Mouse (Mus musculus) liver, embryonic 14.5 days (tissue): ENCODE measurements at regions not wholly inside any gene's neighbourhood (a gene's known extent, or its start where the extent isn't known, plus 50 kb on each side); places are given as distances from the start of the nearest gene placed in this dataset.

Experiments used
- ATAC-seq: fragments of 200-750 bp; cut with Nextera tagmentation; 2 replicates; pipeline ENCODE4 v1.8.0; 2017; ENCODE audit warnings: moderate number of reproducible peaks, mild to moderate bottlenecking, moderate library complexity; ENCODE audit not compliant: insufficient read depth
- DNase-seq, 3 experiments: peaks; one replicate each; pipeline ENCODE4 v3.0.0-alpha.2; 2012 to 2013; ENCODE audit warnings: low read depth in 3 of 3, low spot score in 3 of 3
- H3K27ac ChIP-seq: fragments of 300-500 bp; sonication (generic); 2 replicates; pipeline ENCODE4 v1.5.1; 2014; ENCODE audit warnings: moderate library complexity, mild to moderate bottlenecking, control low read depth, inconsistent platforms
- H3K27me3 ChIP-seq: fragments of 300-500 bp; sonication (generic); 2 replicates; pipeline ENCODE4 v1.6.1; 2014; ENCODE audit warnings: mild to moderate bottlenecking, low read length, moderate library complexity; ENCODE audit not compliant: control insufficient read depth, insufficient read depth
- H3K36me3 ChIP-seq: fragments of 300-500 bp; sonication (generic); replicated peaks from 2 replicates; pipeline ENCODE4 v1.6.1; 2014; ENCODE audit warnings: low read depth; ENCODE audit not compliant: control insufficient read depth, insufficient read depth
- H3K4me1 ChIP-seq, 2 experiments: fragments of 200-500 bp in 1 of 2; fragments of 300-500 bp in 1 of 2; sonication (generic) in 1 of 2; replicated peaks; 2 replicates each; pipeline ENCODE4 v1.6.1; 2012 to 2014; ENCODE audit warnings: antibody characterized with exemption in 1 of 2, inconsistent platforms in 1 of 2, low read length in 1 of 2; ENCODE audit not compliant: control insufficient read depth in 2 of 2, insufficient read depth in 2 of 2
- H3K4me2 ChIP-seq: fragments of 300-500 bp; sonication (generic); 2 replicates; pipeline ENCODE4 v1.6.1; 2014; ENCODE audit warnings: low read depth, mild to moderate bottlenecking, control low read depth, moderate library complexity
- H3K4me3 ChIP-seq, 2 experiments: fragments of 200-500 bp in 1 of 2; fragments of 300-500 bp in 1 of 2; sonication (generic) in 1 of 2; 2 replicates each; pipeline ENCODE4 v1.5.1; 2012 to 2014; ENCODE audit warnings: low read depth in 2 of 2, low read length in 2 of 2, mild to moderate bottlenecking in 2 of 2, control low read depth in 1 of 2, inconsistent platforms in 1 of 2, moderate library complexity in 1 of 2; ENCODE audit not compliant: insufficient read depth in 1 of 2
- H3K9ac ChIP-seq: fragments of 300-500 bp; sonication (generic); replicated peaks from 2 replicates; pipeline ENCODE4 v1.6.1; 2014; ENCODE audit warnings: mild to moderate bottlenecking, control low read depth, moderate library complexity
- H3K9me3 ChIP-seq: fragments of 300-500 bp; sonication (generic); 2 replicates; pipeline ENCODE4 v1.6.1; 2016; ENCODE audit warnings: low read length, mixed read lengths; ENCODE audit not compliant: control insufficient read depth
- CTCF ChIP-seq: IDR thresholded peaks from 2 replicates; pipeline ENCODE4 v1.5.1; 2016; ENCODE audit warnings: antibody characterized with exemption, low read depth, control low read depth
- EP300 ChIP-seq: IDR thresholded peaks from 2 replicates; pipeline ENCODE4 v1.6.1; 2016; ENCODE audit warnings: antibody characterized with exemption, low read depth
- WGBS: fragments of 180-500 bp; shearing (Covaris S2); extraction: QIAGEN DNeasy Blood & Tissue Kit; methylation state at CpG from one replicate; pipeline ENCODE4 v1.1.7; 2014; ENCODE audit not compliant: insufficient replicate concordance; 5-methylcytosine and 5-hydroxymethylcytosine counted together

DNA sequence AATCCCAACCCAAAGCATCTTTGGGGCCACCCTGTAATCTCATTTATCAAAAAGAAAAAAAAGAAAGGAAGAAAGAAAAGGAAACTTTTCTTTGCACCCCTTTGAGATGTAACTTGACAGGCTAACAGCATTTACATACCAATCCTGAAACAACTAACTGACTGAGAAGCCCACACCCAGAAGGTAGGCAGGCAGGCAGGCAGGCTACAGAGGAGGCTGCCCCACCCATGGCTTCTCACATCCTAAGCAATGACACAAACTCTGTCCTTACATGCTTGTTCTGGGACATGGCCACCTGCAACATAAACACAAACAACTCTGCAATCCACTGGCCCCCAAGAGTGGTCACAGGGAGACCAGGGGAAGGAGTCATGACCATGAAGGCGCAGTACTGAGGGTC lies 97.5 kb upstream of the Nkx1-1 start:
- DNase-seq, result no peak
- Histone ChIP-seq H3K4me2 (no peak overlapping the region), H3K27me3 (peaks cover 26% of the 10 kb centered on the region), H3K9ac (no peak overlapping the region), H3K4me1 (peaks cover 16% of the 10 kb centered on the region in 2 experiments), H3K4me3 (no peak overlapping the region), H3K36me3 (no peaks in the 10 kb centered on the region), H3K9me3 (no peaks in the 10 kb centered on the region), H3K27ac (no peak overlapping the region)
- 78% methylated on average over 1 of the region's 1 CpGs for WGBS
- ATAC-seq, result no peak
- TF ChIP-seq CTCF, result no peak
- TF ChIP-seq EP300, result no peak

- TF ChIP-seq CTCF, result no peak
- TF ChIP-seq EP300, result no peak
- Histone ChIP-seq H3K4me2 (peak overlapping the region; percentile 67), H3K9me3 (no peaks in the 10 kb centered on the region), H3K9ac (no peak overlapping the region), H3K4me3 (no peak overlapping the region), H3K27ac (no peak overlapping the region), H3K36me3 (no peaks in the 10 kb centered on the region), H3K27me3 (peaks cover 16% of the 10 kb centered on the region), H3K4me1 (peaks cover 16% of the 10 kb centered on the region in 2 experiments)
- ATAC-seq (no peak), DNase-seq (no peak)
- WGBS, result 26% methylated on average over 12 of the region's 13 CpGs
Observed at GRCm38 (mm10) chr5:33529771-33530170, 96.0 kb upstream of the Nkx1-1 start.

- H3K4me3 ChIP-seq, result peak overlapping the region; percentile 0 to 34; a peak in 3 of 4 replicates
Observed at GRCm38 (mm10) chr5:33528971-33529670, 95.3 kb upstream of the Nkx1-1 start.

DNA sequence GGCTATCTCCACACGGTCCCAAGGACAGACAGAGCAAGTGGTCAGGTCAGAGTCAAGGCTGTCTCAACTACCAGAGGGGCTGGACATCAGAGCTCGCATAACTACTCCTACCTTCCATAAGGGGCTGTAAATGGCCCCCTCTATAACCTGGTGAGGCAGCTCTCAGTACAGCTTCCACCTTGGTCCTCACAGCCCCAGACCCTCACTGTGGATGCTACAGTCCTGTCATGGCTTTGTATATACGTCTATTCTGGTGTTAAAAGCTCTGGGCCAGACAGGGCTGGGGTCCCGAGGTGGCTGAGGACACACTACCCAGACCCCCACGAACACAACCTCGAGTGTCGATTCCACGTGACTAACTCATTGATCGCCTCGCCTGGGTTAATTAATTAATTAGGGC lies 94.0 kb upstream of the Nkx1-1 start:
- H3K9ac ChIP-seq, result no peak overlapping the region
- no peak overlapping the region for H3K27ac ChIP-seq
- DNase-seq (no peak), ATAC-seq (no peak)
- H3K9me3 ChIP-seq, result no peaks in the 10 kb centered on the region
- TF ChIP-seq CTCF (no peak), EP300 (no peak)
- H3K4me1 ChIP-seq, result peaks cover 16% of the 10 kb centered on the region in 2 experiments
- H3K4me3 ChIP-seq, result no peak overlapping the region
- whole genome bisulfite sequencing, result 79% methylated on average over 10 of the region's 10 CpGs
- no peaks in the 10 kb centered on the region for H3K27me3 ChIP-seq
- H3K36me3 ChIP-seq, result no peaks in the 10 kb centered on the region
- H3K4me2 ChIP-seq, result no peak overlapping the region

More at GRCm38 (mm10) chr5:33528971-33529670, 95.3 kb upstream of the Nkx1-1 start:
- H3K27ac ChIP-seq, result no peak overlapping the region; the same call in 1 of the 2 replicates
- peak overlapping the region; percentile 67 for H3K4me2 ChIP-seq
- peaks cover 11% of the 10 kb centered on the region for H3K27me3 ChIP-seq
- peak overlapping the region; percentile 32 for H3K9ac ChIP-seq
- H3K9me3 ChIP-seq, result no peaks in the 10 kb centered on the region
- H3K36me3 ChIP-seq, result no peaks in the 10 kb centered on the region
- DNase-seq (peak; percentile 45 to 48 (median 47)), ATAC-seq (peak; percentile 96)
- 26% methylated on average over 14 of the region's 14 CpGs for WGBS
- peaks cover 16% of the 10 kb centered on the region in 2 experiments for H3K4me1 ChIP-seq
- peak; percentile 62 for TF ChIP-seq EP300
- no peak for TF ChIP-seq CTCF

GRCm38 (mm10) chr5:33527316-33527715 lies 93.5 kb upstream of the Nkx1-1 start:
- WGBS, result 79% methylated on average over 8 of the region's 8 CpGs
- ATAC-seq (no peak), DNase-seq (no peak)
- no peaks in the 10 kb centered on the region for H3K9me3 ChIP-seq
- no peak overlapping the region for H3K27ac ChIP-seq
- H3K4me2 ChIP-seq, result no peak overlapping the region
- H3K27me3 ChIP-seq, result no peaks in the 10 kb centered on the region
- peaks cover 16% of the 10 kb centered on the region in 2 experiments for H3K4me1 ChIP-seq
- TF ChIP-seq CTCF (no peak), EP300 (no peak)
- no peak overlapping the region for H3K4me3 ChIP-seq
- H3K36me3 ChIP-seq, result no peaks in the 10 kb centered on the region
- H3K9ac ChIP-seq, result no peak overlapping the region
